Mouse (Mus musculus): ENCODE results near the gene Gm12800. TPM values are rescaled to one million over a fixed set of nuclear protein-coding genes. Genes with fewer than 3 reads are reported as not detected.
"Not testable (repeated sequence)": the region's sequence is repeated elsewhere in the genome, so short reads cannot be mapped to it uniquely, and the experiment has no call there.

The Gm12800 gene
- total and polyA plus RNA-seq, 2 experiments from 2014 or later, result not detected

DNA sequence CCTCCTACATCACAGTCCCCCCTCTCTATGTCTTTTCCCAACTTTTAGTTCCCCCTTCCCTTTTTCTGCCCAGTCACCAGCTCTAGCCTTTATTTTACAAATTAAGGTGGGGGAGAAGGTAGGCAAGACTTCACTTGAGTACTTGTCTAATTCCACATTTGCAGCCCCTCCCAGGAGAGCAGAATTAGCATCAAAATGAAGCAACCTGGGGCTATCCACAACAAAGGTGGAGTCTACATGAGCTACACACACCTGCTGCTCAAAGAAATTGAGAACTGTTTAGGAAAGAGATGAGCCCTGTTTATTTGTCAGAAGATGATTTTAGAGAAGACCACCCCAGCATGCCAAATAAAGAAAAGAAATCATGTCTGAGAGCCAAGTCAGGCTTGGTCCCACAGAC is 19.5 kb upstream of the Gm12800 start:
- Histone ChIP-seq H3K27ac (ENCODE audit: low read depth, low read length) (no peak overlapping the region), H3K4me1 (ENCODE audit: insufficient read depth, low read length) (no peaks in the 10 kb centered on the region), H3K9me3 (ENCODE audit: low read length) (no peaks in the 10 kb centered on the region), H3K4me2 (ENCODE audit: low read depth, low read length, poor library complexity, severe bottlenecking) (no peak overlapping the region), H3K9ac (replicated peaks; ENCODE audit: low read length, poor library complexity, severe bottlenecking) (no peak overlapping the region), H3K27me3 (ENCODE audit: insufficient read depth, low read length) (no peaks in the 10 kb centered on the region), H3K36me3 (ENCODE audit: insufficient read depth, low read length) (no peaks in the 10 kb centered on the region), H3K4me3 (ENCODE audit: low read depth, low read length) (no peak overlapping the region)
- ATAC-seq (ENCODE audit: low FRiP score) (no peak), DNase-seq (ENCODE audit: low spot score) (no peak)
- no peak for TF ChIP-seq CTCF (IDR thresholded peaks at IDR 0.05)

- ATAC-seq (ENCODE audit: low FRiP score) (no peak), DNase-seq (ENCODE audit: low spot score) (no peak)
- Histone ChIP-seq H3K36me3 (ENCODE audit: insufficient read depth, low read length) (no peaks in the 10 kb centered on the region), H3K27ac (ENCODE audit: low read depth, low read length) (no peak within 1 kb of the TSS), H3K4me2 (ENCODE audit: low read depth, low read length, poor library complexity, severe bottlenecking) (no peak within 1 kb of the TSS), H3K9me3 (ENCODE audit: low read length) (no peaks in the 10 kb centered on the region), H3K9ac (replicated peaks; ENCODE audit: low read length, poor library complexity, severe bottlenecking) (no peak within 1 kb of the TSS), H3K4me1 (ENCODE audit: insufficient read depth, low read length) (no peaks in the 10 kb centered on the region), H3K4me3 (ENCODE audit: low read depth, low read length) (no peak within 1 kb of the TSS), H3K27me3 (ENCODE audit: insufficient read depth, low read length) (no peaks in the 10 kb centered on the region)
- 89% methylated on average over 7 of the region's 7 CpGs for whole genome bisulfite sequencing
- no peak for TF ChIP-seq CTCF (IDR thresholded peaks at IDR 0.05)
Measured at GRCm38 (mm10) chr4:101893656-101894420, 15.1 kb upstream of the Gm12800 start, which contains the start of gene C130073F10Rik. TSS of gene C130073F10Rik (minus strand) at chr4:101893789.

DNA sequence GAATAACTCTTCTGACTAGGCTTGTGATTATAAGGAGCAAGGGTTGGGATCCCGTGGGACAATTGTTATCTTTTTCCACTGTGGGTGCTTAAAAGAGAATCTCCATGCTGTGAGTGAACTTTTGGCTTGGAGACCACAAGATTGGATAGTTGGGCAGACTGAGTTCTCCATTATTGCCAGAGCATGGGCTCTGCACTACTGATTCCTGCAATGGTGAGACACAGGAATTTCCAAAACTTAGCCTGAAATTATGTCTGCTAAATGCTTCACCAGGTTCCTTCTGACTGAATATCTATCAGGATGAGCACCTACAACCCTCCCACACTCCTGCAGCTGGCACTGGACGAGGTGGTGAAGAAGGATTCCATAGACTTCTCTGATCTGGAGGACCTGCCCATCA is 31.2 kb downstream of the Gm12800 start, which contains the start of gene Gm12794:
Gm12794 (plus strand) TSS at position 301 of the 400 bp plus-strand sequence.
- H3K9ac ChIP-seq (replicated peaks; ENCODE audit: low read length, poor library complexity, severe bottlenecking); H3K36me3 ChIP-seq (ENCODE audit: insufficient read depth, low read length); H3K27me3 ChIP-seq (ENCODE audit: insufficient read depth, low read length); H3K27ac ChIP-seq (ENCODE audit: low read depth, low read length); H3K4me2 ChIP-seq (ENCODE audit: low read depth, low read length, poor library complexity, severe bottlenecking); H3K9me3 ChIP-seq (ENCODE audit: low read length); ATAC-seq (ENCODE audit: low FRiP score); H3K4me3 ChIP-seq (ENCODE audit: low read depth, low read length); H3K4me1 ChIP-seq (ENCODE audit: insufficient read depth, low read length); DNase-seq (ENCODE audit: low spot score): not testable (repeated sequence)
- WGBS, result 87% methylated on average over 2 of the region's 2 CpGs

Other genes starting within 250 kb of the Gm12800 start
- gene Lepr, start 191.7 kb upstream of the Gm12800 start, total RNA-seq (2014; rRNA removed), result 8.9 and 9.0 TPM in 2 replicates
- gene Lepr, start 191.7 kb upstream of the Gm12800 start, polyA plus RNA-seq (2015; fragmentation: Nextera tagmentation; extraction: Ambion mirVana), result 2.8 and 4.1 TPM in 2 replicates
- gene B020004J07Rik, start 65.1 kb upstream of the Gm12800 start, total RNA-seq (2014; rRNA removed), result not detected in 2 replicates
- gene B020004J07Rik, start 65.1 kb upstream of the Gm12800 start, polyA plus RNA-seq (2015; fragmentation: Nextera tagmentation; extraction: Ambion mirVana), result not detected in 2 replicates
- not detected in 2 replicates for gene C130073F10Rik, start 15.3 kb upstream of the Gm12800 start, total RNA-seq (2014; rRNA removed)
- not detected in 2 replicates for gene C130073F10Rik, start 15.3 kb upstream of the Gm12800 start, polyA plus RNA-seq (2015; fragmentation: Nextera tagmentation; extraction: Ambion mirVana)
- not detected in 2 replicates for gene Gm12794, start 31.3 kb downstream of the Gm12800 start, total RNA-seq (2014; rRNA removed)
- gene Gm12794, start 31.3 kb downstream of the Gm12800 start, polyA plus RNA-seq (2015; fragmentation: Nextera tagmentation; extraction: Ambion mirVana), result not detected in 2 replicates
- gene Gm12790, start 71.9 kb downstream of the Gm12800 start, total RNA-seq (2014; rRNA removed), result not detected in 2 replicates
- not detected in 2 replicates for gene Gm12790, start 71.9 kb downstream of the Gm12800 start, polyA plus RNA-seq (2015; fragmentation: Nextera tagmentation; extraction: Ambion mirVana)
- not detected in 2 replicates for gene Gm12789, start 77.5 kb downstream of the Gm12800 start, total RNA-seq (2014; rRNA removed)
- not detected in 2 replicates for gene Gm12789, start 77.5 kb downstream of the Gm12800 start, polyA plus RNA-seq (2015; fragmentation: Nextera tagmentation; extraction: Ambion mirVana)
- gene Pde4b, start 178.4 kb downstream of the Gm12800 start, total RNA-seq (2014; rRNA removed), result 90.1 and 98.3 TPM in 2 replicates
- gene Pde4b, start 178.4 kb downstream of the Gm12800 start, polyA plus RNA-seq (2015; fragmentation: Nextera tagmentation; extraction: Ambion mirVana), result 65.5 and 70.0 TPM in 2 replicates